Mouse (Mus musculus): ENCODE results near the gene Prss12.

- TF ChIP-seq POLR2A (IDR thresholded peaks at IDR 0.05; ENCODE audit: low read depth, low read length), result no peak; the same call in 1 of the 2 replicates
- no peak for TF ChIP-seq CTCF (IDR thresholded peaks at IDR 0.05; ENCODE audit: borderline replicate concordance, insufficient read depth, low read length)
Measured at GRCm38 (mm10) chr3:123506699-123507662, 60.3 kb downstream of the Prss12 start.
